Mouse (Mus musculus) CD4-positive, CD25-positive, alpha-beta regulatory T cell, adult 4 months (primary cell): ENCODE data around the gene Itpka. TPM values are rescaled to one million over a fixed set of nuclear protein-coding genes. Genes with fewer than 3 reads are reported as not detected.
A peak's percentile ranks its signal among the peaks of the same experiment; 100 is the strongest.

Source experiments
- ATAC-seq: one replicate; pipeline ENCODE4 v1.8.0; 2017
- polyA plus RNA-seq, 2 experiments: library from polyadenylated mRNA; unstranded; fragments of 100-300 nt; shearing (Covaris generic); gene quantifications; one replicate each; pipeline ENCODE4 v1.2.1; 2017

Itpka gene
- polyA plus RNA-seq, 2 experiments from 2014 or later = 0.30 TPM; not detected in 1

GRCm38 (mm10) chr2:119758101-119758843 lies 16.1 kb downstream of the Itpka start:
- peak; percentile 39 for ATAC-seq

GRCm38 (mm10) chr2:119758844-119759835 lies 17.0 kb downstream of the Itpka start:
- peak; percentile 43 for ATAC-seq

GRCm38 (mm10) chr2:119760251-119760650 lies 18.1 kb downstream of the Itpka start, which contains the start of gene Ltk:
TSS of gene Ltk (minus strand) at chr2:119760431.
- ATAC-seq = no peak

GRCm38 (mm10) chr2:119762276-119762675 lies 20.1 kb downstream of the Itpka start:
- no peak for ATAC-seq

- ATAC-seq = no peak
These were observed 21.8 kb downstream of the Itpka start for GRCm38 (mm10) chr2:119763924-119764323.

- ATAC-seq = no peak
These were observed 25.1 kb downstream of the Itpka start for GRCm38 (mm10) chr2:119767246-119767645.

- peak; percentile 99 for ATAC-seq
These were observed 45.2 kb downstream of the Itpka start, which contains the start of gene Rpap1 for GRCm38 (mm10) chr2:119787206-119787883. TSS of gene Rpap1 (minus strand) at chr2:119787537.

- no peak for ATAC-seq
These were observed 47.9 kb downstream of the Itpka start for GRCm38 (mm10) chr2:119789996-119790395.

- no peak for ATAC-seq
These were observed 55.2 kb downstream of the Itpka start, which contains the start of gene Tyro3 for GRCm38 (mm10) chr2:119797279-119797783. TSS of gene Tyro3 (plus strand) at chr2:119797733.

GRCm38 (mm10) chr2:119798246-119798927 lies 56.2 kb downstream of the Itpka start:
- peak; percentile 43 for ATAC-seq

GRCm38 (mm10) chr2:119799181-119799960 lies 57.2 kb downstream of the Itpka start:
- peak; percentile 42 for ATAC-seq

GRCm38 (mm10) chr2:119799961-119800550 lies 57.9 kb downstream of the Itpka start:
- ATAC-seq = peak; percentile 65

Other genes with a start within 250 kb of the Itpka start
- under 1 TPM in 1 of 2 experiments, not detected in 1; 0.16 TPM for gene Exd1, start 194.7 kb upstream of the Itpka start, polyA plus RNA-seq
- 10 to 100 TPM; 75.5 to 85.2 TPM for gene Chp1, start 194.6 kb upstream of the Itpka start, polyA plus RNA-seq
- gene Nusap1, start 124.0 kb upstream of the Itpka start, polyA plus RNA-seq = 10 to 100 TPM in 1 of 2 experiments, 1 to 10 TPM in 1; 7.6 to 15.0 TPM
- gene Oip5, start 123.9 kb upstream of the Itpka start, polyA plus RNA-seq = 1 to 10 TPM; 2.6 to 4.6 TPM
- gene Ndufaf1, start 79.5 kb upstream of the Itpka start, polyA plus RNA-seq = 10 to 100 TPM; 29.4 to 37.0 TPM
- 10 to 100 TPM; 26.8 to 45.0 TPM for gene Rtf1, start 67.3 kb upstream of the Itpka start, polyA plus RNA-seq
- gene Ltk, start 18.1 kb downstream of the Itpka start, polyA plus RNA-seq = not detected
- gene Rpap1, start 45.2 kb downstream of the Itpka start, polyA plus RNA-seq = 10 to 100 TPM; 15.7 to 34.0 TPM
- 1 to 10 TPM; 1.1 to 1.3 TPM for gene Tyro3, start 55.4 kb downstream of the Itpka start, polyA plus RNA-seq
- 10 to 100 TPM; 36.8 to 43.7 TPM for gene Mga, start 154.9 kb downstream of the Itpka start, polyA plus RNA-seq
- 1 to 10 TPM; 2.4 to 2.9 TPM for gene Mapkbp1, start 230.4 kb downstream of the Itpka start, polyA plus RNA-seq